Mouse (Mus musculus) small intestine, adult 2 months (tissue): Measurements from ENCODE around the gene Tpt1.

Experiments used
- CTCF ChIP-seq: fragments of 200-500 bp; IDR thresholded peaks from 2 replicates; pipeline ENCODE4 v1.5.1; 2012; ENCODE audit warnings: low read depth, mild to moderate bottlenecking, control low read depth, inconsistent platforms, low read length, moderate library complexity, mixed read lengths; ENCODE audit not compliant: insufficient replicate concordance, insufficient read length; ENCODE audit errors: extremely low read depth
- POLR2A ChIP-seq: fragments of 200-500 bp; IDR thresholded peaks from 2 replicates; pipeline ENCODE4 v1.6.1; 2012; ENCODE audit warnings: low read depth, mild to moderate bottlenecking, control low read depth, inconsistent platforms, low read length, moderate library complexity

GRCm38 (mm10) chr14:75862701-75863100 is 17.8 kb downstream of the Tpt1 start:
- TF ChIP-seq POLR2A (no peak), CTCF (no peak)
